Mouse (Mus musculus): ENCODE measurements around the gene Pdcd6. TPM values are rescaled to one million over a fixed set of nuclear protein-coding genes. Genes with fewer than 3 reads are reported as not detected.

Pdcd6 gene
- 115 and 118 TPM in 2 replicates for polyA plus RNA-seq (2015; fragmentation: Nextera tagmentation; extraction: Ambion mirVana)

- Histone ChIP-seq H3K4me2 (replicated peaks) (peak within 1 kb of the TSS; percentile 92), H3K4me1 (replicated peaks) (peaks cover 16% of the 10 kb centered on the region), H3K9ac (replicated peaks) (peak within 1 kb of the TSS; percentile 83), H3K4me3 (replicated peaks) (peak within 1 kb of the TSS; percentile 73), H3K9me3 (no peaks in the 10 kb centered on the region), H3K27ac (peak within 1 kb of the TSS; percentile 68), H3K27me3 (no peaks in the 10 kb centered on the region), H3K36me3 (peaks cover 25% of the 10 kb centered on the region)
- ATAC-seq = peak; percentile 98
- WGBS = under 1% methylated on average over 36 of the region's 36 CpGs
Measured at GRCm38 (mm10) chr13:74317170-74317849, at the start of gene Pdcd6. TSS of gene Pdcd6 (minus strand) at chr13:74317580.

- H3K27ac ChIP-seq = no peak within 1 kb of the TSS
- H3K36me3 ChIP-seq = peaks cover 38% of the 10 kb centered on the region
- 91% methylated on average over 8 of the region's 8 CpGs for WGBS
- no peaks in the 10 kb centered on the region for H3K9me3 ChIP-seq
- no peak within 1 kb of the TSS for H3K4me2 ChIP-seq (replicated peaks)
- ATAC-seq = no peak
- no peaks in the 10 kb centered on the region for H3K27me3 ChIP-seq
- no peak within 1 kb of the TSS for H3K9ac ChIP-seq (replicated peaks)
- no peak within 1 kb of the TSS for H3K4me3 ChIP-seq (replicated peaks)
- no peaks in the 10 kb centered on the region for H3K4me1 ChIP-seq (replicated peaks)
Measured at GRCm38 (mm10) chr13:74363859-74364235, 46.5 kb upstream of the Pdcd6 start, which contains the start of gene Lrrc14b. TSS of gene Lrrc14b (minus strand) at chr13:74364005.

GRCm38 (mm10) chr13:74363176-74363858 lies 45.9 kb upstream of the Pdcd6 start:
- 90% methylated on average over 13 of the region's 13 CpGs for WGBS
- H3K27me3 ChIP-seq = no peaks in the 10 kb centered on the region
- no peaks in the 10 kb centered on the region for H3K4me1 ChIP-seq (replicated peaks)
- H3K36me3 ChIP-seq = peaks cover 43% of the 10 kb centered on the region
- no peak overlapping the region for H3K27ac ChIP-seq
- H3K9me3 ChIP-seq = no peaks in the 10 kb centered on the region
- no peak overlapping the region for H3K4me2 ChIP-seq (replicated peaks)
- H3K9ac ChIP-seq (replicated peaks) = no peak overlapping the region
- no peak for ATAC-seq
- no peak overlapping the region for H3K4me3 ChIP-seq (replicated peaks)

- no peaks in the 10 kb centered on the region for H3K9me3 ChIP-seq
- peaks cover 48% of the 10 kb centered on the region for H3K36me3 ChIP-seq
- H3K4me2 ChIP-seq (replicated peaks) = no peak overlapping the region
- no peak overlapping the region for H3K27ac ChIP-seq
- H3K4me1 ChIP-seq (replicated peaks) = no peaks in the 10 kb centered on the region
- 78% methylated on average over 2 of the region's 2 CpGs for WGBS
- H3K27me3 ChIP-seq = no peaks in the 10 kb centered on the region
- no peak overlapping the region for H3K9ac ChIP-seq (replicated peaks)
- no peak for ATAC-seq
- H3K4me3 ChIP-seq (replicated peaks) = no peak overlapping the region
Measured at GRCm38 (mm10) chr13:74362218-74362617, 44.8 kb upstream of the Pdcd6 start.

GRCm38 (mm10) chr13:74356491-74356890 lies 39.1 kb upstream of the Pdcd6 start:
- no peak overlapping the region for H3K4me2 ChIP-seq (replicated peaks)
- no peaks in the 10 kb centered on the region for H3K9me3 ChIP-seq
- H3K4me1 ChIP-seq (replicated peaks) = 0 out of 2 replicates have a peak, but pooled peaks cover 3% of the 10 kb centered on the region
- ATAC-seq = no peak
- no peaks in the 10 kb centered on the region for H3K27me3 ChIP-seq
- 97% methylated on average over 13 of the region's 13 CpGs for WGBS
- no peak overlapping the region for H3K4me3 ChIP-seq (replicated peaks)
- H3K27ac ChIP-seq = no peak overlapping the region
- peaks cover 56% of the 10 kb centered on the region for H3K36me3 ChIP-seq
- H3K9ac ChIP-seq (replicated peaks) = no peak overlapping the region

- peak overlapping the region; percentile 76 for H3K4me2 ChIP-seq (replicated peaks)
- H3K4me1 ChIP-seq (replicated peaks) = peaks cover 26% of the 10 kb centered on the region
- H3K4me3 ChIP-seq (replicated peaks) = peak overlapping the region; percentile 79
- 1% methylated on average over 15 of the region's 15 CpGs for WGBS
- H3K36me3 ChIP-seq = peaks cover 10% of the 10 kb centered on the region
- no peaks in the 10 kb centered on the region for H3K9me3 ChIP-seq
- peak overlapping the region; percentile 44 for H3K27ac ChIP-seq
- ATAC-seq = no peak
- H3K9ac ChIP-seq (replicated peaks) = peak overlapping the region; percentile 73
- H3K27me3 ChIP-seq = no peaks in the 10 kb centered on the region
Measured at GRCm38 (mm10) chr13:74350435-74350906, 33.1 kb upstream of the Pdcd6 start.

GRCm38 (mm10) chr13:74349566-74350434 lies 32.4 kb upstream of the Pdcd6 start, which contains the start of the genes Sdha and Ccdc127:
TSS of gene Sdha (minus strand) at chr13:74350280.
TSS of gene Ccdc127 (plus strand) at chr13:74350309.
- WGBS = 1% methylated on average over 57 of the region's 57 CpGs
- ATAC-seq = peak; percentile 99
- Histone ChIP-seq H3K4me3 (replicated peaks) (peak within 1 kb of the TSS; percentile 79), H3K27ac (peak within 1 kb of the TSS; percentile 62), H3K36me3 (peaks cover 10% of the 10 kb centered on the region), H3K9ac (replicated peaks) (peak within 1 kb of the TSS; percentile 85), H3K4me1 (replicated peaks) (peaks cover 26% of the 10 kb centered on the region), H3K9me3 (no peaks in the 10 kb centered on the region), H3K4me2 (replicated peaks) (peak within 1 kb of the TSS; percentile 76), H3K27me3 (no peaks in the 10 kb centered on the region)

GRCm38 (mm10) chr13:74341036-74341435 lies 23.7 kb upstream of the Pdcd6 start:
- 57% methylated on average over 3 of the region's 3 CpGs for WGBS
- H3K9ac ChIP-seq (replicated peaks) = no peak overlapping the region
- H3K4me2 ChIP-seq (replicated peaks) = no peak overlapping the region
- H3K36me3 ChIP-seq = peaks cover 67% of the 10 kb centered on the region
- H3K4me3 ChIP-seq (replicated peaks) = no peak overlapping the region
- ATAC-seq = peak; percentile 63
- H3K27me3 ChIP-seq = no peaks in the 10 kb centered on the region
- no peak overlapping the region for H3K27ac ChIP-seq
- H3K4me1 ChIP-seq (replicated peaks) = no peaks in the 10 kb centered on the region
- no peaks in the 10 kb centered on the region for H3K9me3 ChIP-seq

GRCm38 (mm10) chr13:74329321-74329720 lies 11.9 kb upstream of the Pdcd6 start:
- no peak overlapping the region for H3K27ac ChIP-seq
- ATAC-seq = no peak
- no peaks in the 10 kb centered on the region for H3K4me1 ChIP-seq (replicated peaks)
- H3K9ac ChIP-seq (replicated peaks) = no peak overlapping the region
- H3K36me3 ChIP-seq = peaks cover 74% of the 10 kb centered on the region
- H3K27me3 ChIP-seq = no peaks in the 10 kb centered on the region
- no peak overlapping the region for H3K4me3 ChIP-seq (replicated peaks)
- no peaks in the 10 kb centered on the region for H3K9me3 ChIP-seq
- H3K4me2 ChIP-seq (replicated peaks) = no peak overlapping the region

GRCm38 (mm10) chr13:74316789-74317169 lies 601 bp downstream of the Pdcd6 start:
- no peak for ATAC-seq
- Histone ChIP-seq H3K4me1 (replicated peaks) (peaks cover 16% of the 10 kb centered on the region), H3K36me3 (peaks cover 20% of the 10 kb centered on the region), H3K4me2 (replicated peaks) (peak overlapping the region; percentile 92), H3K27me3 (no peaks in the 10 kb centered on the region), H3K9me3 (no peaks in the 10 kb centered on the region), H3K27ac (peak overlapping the region; percentile 68), H3K9ac (replicated peaks) (peak overlapping the region; percentile 83), H3K4me3 (replicated peaks) (peak overlapping the region; percentile 73)
- WGBS = 3% methylated on average over 15 of the region's 15 CpGs

- H3K9me3 ChIP-seq = no peaks in the 10 kb centered on the region
- peak overlapping the region; percentile 83 for H3K9ac ChIP-seq (replicated peaks)
- H3K36me3 ChIP-seq = peaks cover 16% of the 10 kb centered on the region
- no peaks in the 10 kb centered on the region for H3K27me3 ChIP-seq
- peak overlapping the region; percentile 92 for H3K4me2 ChIP-seq (replicated peaks)
- ATAC-seq = no peak
- WGBS = 28% methylated on average over 4 of the region's 4 CpGs
- H3K4me1 ChIP-seq (replicated peaks) = peaks cover 16% of the 10 kb centered on the region
- peak overlapping the region; percentile 68; the same call in 1 of the 2 replicates for H3K27ac ChIP-seq
- peak overlapping the region; percentile 73 for H3K4me3 ChIP-seq (replicated peaks)
Measured at GRCm38 (mm10) chr13:74316386-74316785, 994 bp downstream of the Pdcd6 start.
